Mouse (Mus musculus) bone marrow, adult 2 months (tissue): Measurements from ENCODE around the gene Egflam.

Experiments used
- CTCF ChIP-seq: fragments of 200-500 bp; IDR thresholded peaks from 2 replicates; pipeline ENCODE4 v1.5.1; 2011; ENCODE audit warnings: low read length, control low read depth; ENCODE audit not compliant: control insufficient read depth, insufficient read depth
- POLR2A ChIP-seq: fragments of 200-500 bp; IDR thresholded peaks from 2 replicates; pipeline ENCODE4 v1.6.1; 2011; ENCODE audit warnings: low read depth, mild to moderate bottlenecking, control low read depth, low read length, borderline replicate concordance; ENCODE audit not compliant: control insufficient read depth

- no peak for TF ChIP-seq POLR2A
- no peak for TF ChIP-seq CTCF
These were observed 210.5 kb downstream of the Egflam start for GRCm38 (mm10) chr15:7187682-7188081.
